Mouse (Mus musculus) lung, postnatal 36 days (tissue): ENCODE results near the gene Sash1.
A peak's percentile ranks its signal among the peaks of the same experiment; 100 is the strongest.

Experiments used
- DNase-seq: peaks from one replicate; pipeline ENCODE4 v3.0.0; 2022; ENCODE audit warnings: mixed read lengths

Sash1 gene

DNA sequence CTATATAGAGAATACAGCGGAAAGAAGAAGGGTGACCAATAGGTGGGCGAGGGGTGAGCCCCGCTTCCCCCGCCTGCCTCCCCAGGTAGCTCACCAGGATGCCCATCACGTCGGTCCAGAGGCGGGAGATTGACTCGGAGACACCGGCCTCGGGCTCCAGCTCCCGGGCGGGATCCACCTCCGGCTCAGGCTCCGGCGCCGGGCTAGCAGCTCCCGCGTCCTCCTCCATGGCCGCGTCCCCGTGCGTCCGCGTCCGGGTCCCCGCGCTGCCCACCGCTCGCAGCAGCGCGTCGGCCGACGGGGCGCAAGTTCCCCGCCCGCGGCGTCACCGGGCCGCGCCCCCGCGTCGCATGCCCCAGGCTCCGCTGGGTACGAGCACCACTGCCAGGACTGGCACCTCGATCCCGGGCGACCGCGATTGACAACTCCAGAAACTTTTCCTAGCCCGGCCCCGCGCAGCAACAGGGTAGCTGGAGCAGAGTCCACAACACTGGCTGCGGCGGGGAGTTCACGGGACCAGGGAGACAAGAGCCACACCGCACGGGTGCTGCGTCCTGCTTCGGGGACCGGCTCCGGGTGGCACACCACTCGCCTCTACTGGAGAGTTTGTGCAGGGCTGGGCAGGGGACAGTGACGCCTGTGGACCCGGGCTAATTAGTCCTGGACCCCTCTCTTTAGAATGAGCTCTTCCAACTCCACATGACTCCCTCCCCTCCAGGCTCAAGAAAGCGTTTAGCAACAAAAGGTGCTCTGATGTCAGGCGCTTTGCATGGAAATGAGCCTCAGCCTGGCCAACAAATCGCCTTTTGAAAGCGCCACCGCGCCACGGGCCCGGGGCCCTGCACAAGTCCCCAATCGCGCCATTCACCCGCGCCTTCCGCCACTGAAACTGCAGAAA, at the start of gene Sash1:
Sash1 (minus strand) TSS at position 441 of the 898 bp plus-strand sequence.
- DNase-seq: peak; percentile 94

DNA sequence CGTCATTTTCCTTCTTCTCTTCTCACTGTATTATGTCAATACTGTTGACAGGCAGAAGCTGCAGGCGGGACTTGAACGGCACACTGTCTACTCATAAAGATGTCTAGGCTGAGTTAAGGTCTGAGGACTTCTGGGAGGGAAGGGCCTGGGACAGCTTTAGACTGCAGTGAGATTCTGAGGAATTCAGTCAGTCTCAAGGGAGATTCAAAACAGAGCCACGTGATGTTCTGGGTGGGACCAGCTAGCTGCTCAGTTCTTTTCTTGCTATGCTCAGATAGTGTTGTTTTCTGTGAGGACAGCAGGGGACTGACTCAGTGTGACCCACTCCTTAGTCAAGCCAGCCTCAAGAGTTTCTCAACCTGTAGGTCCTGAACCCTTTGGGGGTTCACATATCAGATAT, 49.7 kb upstream of the Sash1 start:
- DNase-seq: peak; percentile 29

DNA sequence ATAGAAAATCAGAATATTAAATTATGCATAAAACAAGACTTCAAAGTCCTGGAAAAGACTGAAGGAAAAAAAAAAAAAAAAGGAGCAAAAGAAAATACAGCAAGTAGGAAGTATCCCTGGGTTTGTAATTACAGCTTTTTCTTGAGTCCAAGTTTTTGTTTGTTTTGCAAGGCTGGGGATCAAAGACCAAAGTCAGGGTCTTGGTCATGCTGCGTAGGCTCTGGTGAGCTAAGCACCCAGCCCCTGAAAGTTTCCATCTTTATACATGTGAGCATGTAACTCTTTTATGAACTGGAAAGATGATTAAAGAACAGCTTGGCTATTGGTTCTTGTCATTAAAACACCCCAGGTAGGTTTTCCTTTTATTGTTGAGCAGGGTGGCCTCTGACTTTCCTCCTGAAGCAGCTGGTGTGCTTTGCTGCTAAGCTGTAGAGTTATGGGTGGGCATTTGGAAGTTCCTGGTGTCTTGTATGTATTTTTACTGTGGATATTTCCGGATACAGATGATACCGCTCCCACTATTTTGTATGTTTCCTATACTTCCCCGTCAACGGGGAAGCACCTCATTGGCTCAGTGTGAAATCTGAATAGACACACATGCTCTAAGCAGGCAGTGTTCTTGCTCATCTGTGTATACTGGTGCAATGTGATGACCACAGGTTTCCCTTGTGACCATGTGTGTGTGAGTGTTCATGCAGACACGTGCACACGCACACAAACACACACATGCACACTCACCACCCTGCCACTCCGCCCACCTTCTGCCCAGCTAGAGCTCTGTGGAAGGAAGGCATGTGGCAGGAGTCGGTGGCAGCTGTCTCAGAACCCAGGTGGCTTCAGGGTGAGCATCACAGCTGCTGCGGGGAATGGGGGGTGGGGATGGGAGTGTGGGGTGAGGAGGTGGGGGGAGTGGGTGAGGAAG, 47.8 kb upstream of the Sash1 start:
- no peak for DNase-seq

DNA sequence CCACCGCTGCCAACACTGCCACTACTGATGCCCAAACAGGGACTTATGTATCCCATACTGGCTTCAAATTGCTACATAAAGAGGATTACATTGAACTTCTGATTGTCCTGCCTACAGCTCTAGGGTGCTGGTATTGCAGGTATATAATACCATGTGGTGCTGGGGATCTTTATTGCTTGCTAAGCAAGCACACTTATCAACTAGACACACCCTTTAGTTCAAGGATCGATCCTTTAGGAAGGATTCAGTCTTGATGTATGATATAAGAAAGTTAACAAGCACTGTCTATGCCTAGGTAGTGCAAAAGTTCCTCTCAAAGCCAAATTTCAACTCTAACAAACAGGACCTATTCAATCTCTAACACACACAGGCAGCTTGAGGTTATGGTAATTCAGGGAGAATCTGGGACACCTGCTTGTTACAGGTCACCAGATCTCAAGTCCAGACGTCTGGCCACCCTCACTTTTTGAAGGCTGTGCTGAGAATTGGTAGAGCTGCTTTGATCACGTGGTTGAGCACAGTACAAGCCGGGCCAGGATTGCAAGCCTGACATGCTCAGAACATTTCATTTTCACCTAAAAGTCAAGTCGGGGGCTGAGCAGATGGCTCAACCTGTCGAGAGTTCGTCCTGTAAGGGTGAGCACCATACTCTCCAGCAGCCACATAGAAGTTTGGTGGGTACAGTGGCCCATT, 45.8 kb upstream of the Sash1 start:
- no peak for DNase-seq

DNA sequence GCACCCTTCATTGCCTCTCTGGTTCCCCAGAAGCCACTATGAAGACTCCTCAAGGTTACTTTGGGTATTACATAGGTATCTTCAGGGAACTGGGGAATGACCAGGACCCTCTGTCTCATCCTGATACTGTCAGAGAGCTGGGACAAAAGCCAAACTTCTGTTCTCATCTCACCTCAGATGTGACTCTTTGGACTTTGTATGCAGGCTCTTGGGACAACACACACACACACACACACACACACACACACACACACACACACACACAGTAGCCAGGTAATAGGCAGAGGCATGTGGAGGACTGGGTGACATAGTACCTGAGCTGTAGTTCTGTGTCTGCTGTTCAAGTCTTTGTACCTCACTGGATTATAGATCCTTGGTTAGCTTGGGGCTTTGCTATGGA, 44.8 kb upstream of the Sash1 start:
- no peak for DNase-seq

DNA sequence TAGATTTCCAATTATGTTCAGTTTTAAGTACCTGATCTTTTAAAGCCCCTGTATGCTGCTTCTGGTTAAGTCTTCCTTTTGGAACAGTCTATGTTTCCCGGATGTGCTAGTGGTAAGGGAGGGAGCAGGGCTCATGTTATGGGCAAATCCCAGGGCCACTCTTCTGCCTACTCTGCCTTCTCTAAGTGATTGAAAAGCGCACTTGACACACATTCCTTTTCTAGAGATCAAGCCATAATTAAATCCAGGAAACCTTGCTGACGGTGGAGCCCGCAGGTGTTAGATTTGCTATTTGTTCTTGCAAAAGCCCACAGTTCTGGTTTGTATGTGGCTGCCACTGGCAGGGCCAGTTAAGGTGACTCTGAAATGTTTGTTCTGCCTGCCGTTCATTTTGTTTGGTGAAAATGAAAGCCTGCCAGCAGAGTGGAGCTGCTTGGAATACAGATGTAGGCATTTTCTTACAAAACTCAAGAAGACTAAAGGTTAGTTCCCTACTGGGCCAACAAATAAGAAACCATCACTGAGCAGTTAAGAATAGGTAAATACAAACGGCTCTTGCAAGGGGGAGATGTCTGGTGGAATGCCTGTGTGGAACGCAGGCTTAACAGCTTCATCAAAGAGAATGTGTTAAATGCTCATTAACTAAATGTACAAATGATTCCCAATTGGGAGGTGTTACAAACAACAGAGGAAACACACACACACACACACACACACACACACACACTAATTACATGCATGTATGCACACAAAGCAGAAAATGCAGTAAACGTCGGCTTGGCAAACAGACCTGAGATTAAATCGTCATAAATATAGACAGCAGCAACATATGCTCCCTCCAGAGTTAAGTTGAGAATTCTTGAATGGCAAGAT, 43.1 kb upstream of the Sash1 start:
- DNase-seq: peak; percentile 66

DNA sequence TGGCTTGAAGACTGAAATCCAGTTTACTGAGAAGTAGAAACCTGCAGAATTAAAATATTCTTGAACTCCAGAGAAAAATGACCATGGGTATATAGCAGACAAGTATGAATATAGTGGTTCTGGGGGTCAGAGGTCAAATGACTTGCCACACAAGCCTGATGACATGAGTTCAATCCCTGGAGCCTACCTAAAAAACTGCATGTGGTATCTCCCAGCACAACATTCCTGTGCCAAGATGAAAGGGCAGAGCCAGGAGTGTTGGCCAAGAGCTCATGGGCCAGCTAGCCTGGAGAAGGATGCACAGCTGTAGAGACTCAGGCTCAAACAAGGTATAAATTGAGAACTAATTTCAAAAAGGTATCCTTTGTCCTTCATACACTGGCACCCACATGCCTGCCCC, 42.4 kb upstream of the Sash1 start:
- DNase-seq: no peak

DNA sequence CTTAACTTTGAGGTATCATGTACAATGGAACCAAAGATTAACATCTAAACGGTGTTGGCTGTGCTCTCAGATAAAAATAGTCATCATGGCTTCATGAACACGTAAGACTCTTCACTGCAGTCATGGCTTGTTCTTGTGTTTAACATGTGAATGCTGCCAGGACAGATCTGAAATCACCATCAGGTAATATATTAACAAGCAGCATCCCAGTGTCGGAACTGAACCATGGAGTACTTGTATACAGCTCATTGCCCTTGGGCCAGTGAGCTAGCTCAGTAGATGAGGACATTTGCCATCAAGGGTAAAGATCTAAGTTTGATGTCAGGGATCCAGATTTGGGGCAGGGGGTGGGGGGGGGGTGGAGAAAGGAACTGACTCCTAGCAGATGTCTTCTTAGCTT, 41.0 kb upstream of the Sash1 start:
- DNase-seq: no peak

DNA sequence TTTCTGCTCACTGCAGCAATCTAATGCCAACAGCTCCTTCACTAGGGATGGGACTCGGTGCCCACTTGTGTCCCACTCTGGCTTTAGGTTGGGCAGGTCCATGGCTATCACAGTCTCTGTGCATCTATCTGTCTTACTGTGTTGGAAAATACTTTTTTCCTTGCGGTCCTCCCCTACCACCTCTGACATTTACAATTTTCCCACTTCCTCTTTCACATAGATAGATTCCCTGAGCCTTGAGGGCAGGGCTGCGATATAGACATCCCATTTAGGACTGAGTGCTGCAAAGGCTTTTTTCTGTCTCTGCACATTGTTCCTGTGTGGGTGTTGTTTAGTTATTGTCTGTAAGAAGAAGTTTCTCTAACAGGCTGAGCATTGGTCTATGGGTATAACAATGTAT, 40.4 kb upstream of the Sash1 start:
- no peak for DNase-seq

DNA sequence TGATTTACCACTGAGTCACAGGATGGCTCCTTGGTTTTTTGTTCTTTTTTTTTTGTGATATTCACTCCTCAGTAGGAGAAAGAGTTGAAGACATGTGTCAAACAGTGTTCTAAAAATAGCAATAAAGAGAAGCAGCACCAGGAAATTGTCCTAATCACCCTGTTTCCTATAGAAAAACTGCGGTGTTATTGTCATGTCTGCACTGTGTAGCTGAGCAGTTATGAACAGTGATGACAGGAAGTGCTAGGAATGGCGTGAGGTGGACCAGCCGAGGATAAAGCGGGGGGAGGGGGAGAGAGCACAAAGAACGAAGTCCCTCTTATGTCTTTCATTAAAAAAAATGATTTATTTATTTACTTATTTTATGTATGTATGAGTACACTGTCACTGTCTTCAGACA, 39.4 kb upstream of the Sash1 start:
- no peak for DNase-seq

DNA sequence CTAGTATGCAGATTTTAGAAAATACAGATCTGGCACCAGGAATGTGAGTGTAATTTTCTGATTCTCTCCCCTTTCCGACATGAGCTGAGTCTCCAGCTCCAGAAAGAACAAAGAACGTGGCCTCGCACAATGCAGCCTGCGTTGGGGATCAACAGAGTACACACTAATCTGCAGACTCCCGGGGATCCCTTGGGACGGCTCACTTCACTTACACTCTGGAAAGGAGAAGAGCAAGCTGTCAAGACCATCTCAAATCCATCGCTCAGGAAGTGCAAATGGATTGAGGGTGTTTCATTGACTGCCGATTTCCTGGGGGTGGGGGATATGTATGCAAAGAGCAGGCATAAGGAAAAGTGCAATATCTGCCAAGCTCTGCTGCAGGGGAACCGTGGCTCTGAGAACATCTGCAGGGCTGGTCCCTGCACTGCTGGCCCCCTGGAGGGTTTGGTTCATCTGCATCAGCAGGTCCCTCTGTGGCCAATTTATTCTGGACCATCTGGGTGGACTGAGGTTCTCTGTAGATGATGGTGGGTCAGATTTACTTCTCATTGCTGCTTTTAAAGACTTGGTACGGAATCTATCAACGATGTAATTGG, 35.3 kb upstream of the Sash1 start:
- DNase-seq: no peak

DNA sequence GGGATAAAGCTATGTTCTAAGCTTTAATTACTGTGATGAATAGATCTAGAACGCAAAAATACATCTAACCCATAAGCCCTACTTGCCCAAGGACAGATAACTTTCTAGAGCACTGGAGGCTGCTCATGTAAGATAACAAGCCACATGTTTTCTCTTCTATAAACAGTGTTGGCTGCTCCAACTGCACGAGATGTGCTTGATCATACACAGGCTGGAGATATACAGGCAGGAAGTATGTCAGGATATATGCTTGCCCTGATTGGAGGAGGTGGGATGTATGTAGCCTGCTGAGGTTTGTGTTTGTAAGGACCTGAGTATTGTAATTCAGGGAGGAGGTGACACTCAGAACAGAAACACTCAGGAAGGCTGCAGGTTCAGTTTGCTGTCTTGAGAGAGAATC, 31.9 kb upstream of the Sash1 start:
- no peak for DNase-seq

DNA sequence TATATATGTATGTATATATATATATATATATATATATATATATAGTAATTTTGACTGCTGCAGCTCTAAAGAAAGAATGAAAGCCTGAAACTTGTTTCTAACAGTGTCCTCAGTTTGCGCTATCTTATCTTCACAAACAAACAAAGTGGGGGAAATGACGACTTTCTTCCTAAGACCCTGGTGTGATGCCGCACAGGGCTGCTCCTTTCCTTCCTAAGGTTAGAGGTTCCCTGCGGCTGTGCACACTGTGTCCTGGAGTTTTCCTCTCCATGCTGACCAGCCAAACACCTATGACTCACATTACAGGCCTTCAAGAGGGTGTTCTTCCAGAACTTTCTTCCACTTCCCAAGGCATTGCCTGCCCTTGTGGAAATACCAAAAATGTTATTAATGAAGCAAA, 31.5 kb upstream of the Sash1 start:
- peak; percentile 28 for DNase-seq

DNA sequence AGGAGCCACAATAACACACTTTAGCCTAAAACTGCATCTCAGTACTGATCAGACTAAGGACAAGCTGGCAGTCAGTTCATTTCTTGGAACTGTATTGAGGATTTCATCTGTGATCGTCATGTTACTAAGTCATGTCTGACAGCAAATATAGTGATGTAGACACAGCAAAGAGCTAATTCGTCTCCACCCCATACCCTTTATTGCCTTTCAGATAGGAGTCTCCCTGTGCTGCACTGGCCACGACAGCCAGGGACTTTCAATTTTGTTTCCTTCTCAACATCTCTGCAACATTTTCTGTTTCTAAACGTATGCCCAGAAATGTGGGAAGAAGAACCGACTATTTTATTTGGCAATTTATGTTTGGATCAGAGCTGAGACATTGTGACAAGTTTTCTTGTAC, 29.9 kb upstream of the Sash1 start:
- DNase-seq: no peak

DNA sequence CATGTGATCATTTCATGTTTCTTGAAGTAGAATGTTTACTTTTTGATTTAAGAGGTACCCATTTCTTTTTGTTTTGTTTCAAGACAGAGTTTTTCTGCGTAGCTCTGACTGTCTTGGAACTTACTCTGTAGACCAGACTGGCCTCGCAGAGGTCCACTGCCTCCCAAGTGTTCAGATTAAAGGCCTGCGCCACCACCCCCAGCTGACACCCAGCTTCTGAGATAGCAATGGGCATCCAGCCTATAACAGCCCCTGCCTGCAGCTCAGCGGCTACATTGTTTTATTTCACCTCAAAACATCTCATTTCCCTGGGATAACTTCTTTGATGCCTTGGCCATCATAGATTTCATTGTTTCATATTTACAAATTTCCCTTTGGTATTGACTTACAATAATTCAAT, 28.0 kb upstream of the Sash1 start:
- no peak for DNase-seq

DNA sequence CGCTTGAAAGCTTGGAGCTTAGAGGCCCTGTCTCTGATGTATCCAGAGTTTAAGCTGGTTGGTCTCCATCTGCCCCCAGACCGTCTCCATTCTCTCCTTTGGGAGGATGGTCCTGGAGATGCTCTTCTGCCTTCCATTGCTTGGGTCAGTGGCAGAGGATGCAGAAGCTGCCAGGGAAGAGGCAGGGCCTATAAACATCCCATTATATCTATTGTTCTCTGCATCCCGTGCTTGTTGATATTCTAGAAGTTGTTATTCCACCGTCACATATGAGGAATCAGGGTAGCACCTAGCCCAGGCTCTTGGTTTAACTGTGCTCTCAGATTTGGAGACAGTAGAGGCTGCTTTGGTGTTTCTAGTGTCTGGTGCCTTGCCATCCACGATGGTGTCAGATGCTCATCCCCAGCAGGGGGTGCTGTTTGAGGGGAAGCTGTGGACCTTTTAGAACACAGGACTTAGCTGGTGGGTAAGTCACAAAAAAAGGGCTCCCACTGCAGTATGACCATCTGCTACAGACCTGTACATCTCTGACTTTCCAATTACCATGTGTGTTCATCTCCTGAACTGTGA, 26.9 kb upstream of the Sash1 start:
- peak; percentile 73 for DNase-seq

DNA sequence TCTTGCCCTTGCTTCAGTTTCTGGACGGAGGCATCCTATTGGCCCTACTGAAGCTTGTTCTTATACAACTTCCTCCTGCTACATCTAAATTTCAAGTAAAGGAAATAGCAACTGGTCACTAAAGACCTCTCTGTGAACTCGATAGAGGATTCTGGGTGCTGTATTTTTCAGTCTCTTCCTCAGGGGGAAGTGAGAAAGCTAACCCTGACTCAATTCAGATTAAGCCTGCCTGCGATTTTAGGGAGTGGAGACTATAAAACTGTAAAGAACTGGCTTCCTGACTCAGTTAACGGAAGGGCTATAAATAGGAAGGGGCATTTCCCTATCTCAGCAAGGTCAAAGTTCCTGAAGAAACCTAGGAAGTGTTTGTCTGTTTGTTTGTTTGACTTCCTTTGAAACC, 26.3 kb upstream of the Sash1 start:
- DNase-seq: peak; percentile 18

DNA sequence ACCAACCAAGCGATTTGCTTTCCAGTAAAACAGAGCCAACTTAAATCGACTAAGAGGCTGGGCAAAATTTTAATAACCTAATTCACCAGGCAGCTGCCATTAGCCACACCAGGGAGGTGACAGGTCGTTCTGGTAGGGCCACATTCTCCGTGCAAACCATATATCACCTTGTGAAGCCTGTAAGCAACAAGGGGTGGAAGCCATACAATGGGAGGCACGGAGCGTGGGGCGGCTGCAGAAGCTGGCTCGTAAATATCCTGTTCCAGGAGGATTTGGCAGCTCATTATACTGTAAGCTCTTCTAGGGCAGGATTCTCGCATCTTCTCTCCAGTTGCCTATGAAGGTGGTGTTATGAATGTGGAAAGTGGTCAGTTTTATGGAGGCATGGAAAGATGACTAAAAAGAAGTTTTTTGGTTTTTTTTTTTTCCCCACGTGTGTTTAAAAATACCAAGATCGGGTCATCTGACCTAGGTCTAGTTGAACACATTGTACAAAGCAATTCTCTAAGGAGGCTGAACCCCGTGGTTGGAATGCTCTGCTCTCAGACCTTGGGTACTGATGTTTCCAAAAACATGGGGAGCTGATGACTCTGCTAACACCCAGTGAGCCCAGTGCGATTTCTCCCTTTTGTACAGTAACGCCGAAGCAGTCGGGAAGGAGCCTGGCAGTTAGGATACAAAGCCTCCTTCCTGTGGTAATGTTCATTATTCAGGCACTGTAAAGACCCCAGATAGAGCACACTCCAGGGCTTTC, 24.5 kb upstream of the Sash1 start:
- peak; percentile 24 for DNase-seq

DNA sequence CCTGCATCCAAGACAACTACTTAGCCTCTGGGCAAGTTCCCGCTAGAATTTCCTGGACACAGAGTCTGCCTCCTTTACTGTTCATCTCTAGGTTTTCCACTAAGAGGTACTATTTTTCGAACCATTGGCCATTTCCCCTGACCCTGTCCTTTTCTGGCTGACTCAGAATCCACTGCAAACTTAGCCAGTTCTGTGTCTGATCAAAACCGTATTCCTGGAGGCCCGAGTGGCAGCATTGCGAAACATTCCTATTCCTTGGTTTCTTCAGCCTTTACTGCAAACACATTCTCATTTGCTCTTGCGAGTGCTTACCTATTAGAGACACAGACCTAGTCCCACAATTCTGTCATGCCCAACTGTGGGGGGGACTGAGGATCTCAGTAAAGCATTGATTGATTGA, 17.2 kb upstream of the Sash1 start:
- DNase-seq: no peak

DNA sequence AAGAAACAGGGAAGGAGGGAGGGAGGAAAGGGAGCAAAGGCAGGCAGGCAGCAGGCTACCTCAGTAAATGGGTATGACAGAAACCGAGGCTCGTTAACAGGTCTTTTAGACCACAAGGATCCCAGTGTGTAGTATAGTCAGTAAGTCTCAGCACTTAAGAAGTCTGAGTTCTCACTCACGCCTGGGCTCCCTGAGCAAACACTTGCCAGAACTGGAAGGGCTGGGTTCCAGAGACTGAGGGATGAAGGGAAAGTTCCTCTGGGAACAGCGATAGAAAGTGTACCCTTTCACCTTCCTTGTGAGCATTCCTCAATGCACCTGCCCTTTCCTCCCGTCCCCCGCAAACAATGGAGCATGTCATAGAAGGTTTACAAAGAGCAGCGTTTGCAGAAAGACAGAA, 16.5 kb upstream of the Sash1 start:
- no peak for DNase-seq
